Mouse (Mus musculus) lung, embryonic 15.5 days (tissue): Measurements from ENCODE around the gene Myzap. TPM values are rescaled to one million over a fixed set of nuclear protein-coding genes. Genes with fewer than 3 reads are reported as not detected.
"Not testable (repeated sequence)": the region's sequence is repeated elsewhere in the genome, so short reads cannot be mapped to it uniquely, and the experiment has no call there.

Experiments
- ATAC-seq: fragments of 200-750 bp; cut with Nextera tagmentation; 2 replicates; pipeline ENCODE4 v1.8.0; 2017; ENCODE audit warnings: moderate number of reproducible peaks, borderline replicate concordance; ENCODE audit not compliant: low FRiP score, low TSS enrichment; ENCODE audit errors: extremely low read depth
- H3K27ac ChIP-seq: fragments of 300-500 bp; sonication (generic); 2 replicates; pipeline ENCODE4 v1.5.1; 2015; ENCODE audit warnings: moderate library complexity, mild to moderate bottlenecking, inconsistent platforms
- H3K27me3 ChIP-seq: fragments of 300-500 bp; sonication (generic); 2 replicates; pipeline ENCODE4 v1.6.1; 2015; ENCODE audit warnings: inconsistent platforms
- H3K36me3 ChIP-seq: fragments of 300-500 bp; sonication (generic); 2 replicates; pipeline ENCODE4 v1.6.1; 2015; ENCODE audit warnings: inconsistent platforms
- H3K4me1 ChIP-seq: fragments of 300-500 bp; sonication (generic); 2 replicates; pipeline ENCODE4 v1.6.1; 2015; ENCODE audit warnings: inconsistent platforms
- H3K4me2 ChIP-seq: fragments of 300-500 bp; sonication (generic); 2 replicates; pipeline ENCODE4 v1.6.1; 2015; ENCODE audit warnings: inconsistent platforms, mild to moderate bottlenecking, moderate library complexity
- H3K4me3 ChIP-seq: fragments of 300-500 bp; sonication (generic); 2 replicates; pipeline ENCODE4 v1.5.1; 2015; ENCODE audit warnings: mild to moderate bottlenecking, inconsistent platforms
- H3K9ac ChIP-seq: fragments of 300-500 bp; sonication (generic); 2 replicates; pipeline ENCODE4 v1.6.1; 2015; ENCODE audit warnings: inconsistent platforms
- H3K9me3 ChIP-seq: fragments of 300-500 bp; sonication (generic); 2 replicates; pipeline ENCODE4 v1.6.1; 2016; ENCODE audit warnings: inconsistent platforms
- WGBS: fragments of 180-500 bp; shearing (Covaris S2); methylation state at CpG from one replicate; pipeline ENCODE4 v1.1.7; 2015; 5-methylcytosine and 5-hydroxymethylcytosine counted together
- polyA plus RNA-seq: library from polyadenylated mRNA; unstranded; fragments of >200 nt; fragmentation: Nextera tagmentation; extraction: Ambion mirVana; gene quantifications from 2 replicates; pipeline ENCODE4 v1.2.1, GENCODE M21; 2015

Gene Myzap
- polyA plus RNA-seq, 1 experiment from 2014 or later = 56.7 TPM

DNA sequence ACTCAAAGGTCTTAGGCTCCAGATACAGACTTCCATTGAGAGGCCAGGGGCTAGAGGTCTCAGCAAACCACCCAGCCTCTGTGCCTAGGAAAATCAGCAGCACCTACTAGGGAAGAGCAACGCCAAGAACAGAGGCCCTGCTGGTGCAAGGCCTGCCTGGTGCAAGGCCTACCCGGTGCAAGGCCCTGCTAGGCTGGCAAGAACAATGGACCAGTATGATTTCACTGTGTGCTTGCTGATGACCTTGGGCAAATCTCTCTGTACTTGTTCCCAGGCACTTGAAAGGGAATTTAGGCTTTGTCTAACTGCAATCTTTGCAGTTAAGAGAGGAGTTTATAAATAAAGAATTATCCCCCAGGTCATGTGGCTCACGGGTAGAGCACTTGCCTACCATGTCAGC is 30.4 kb upstream of the Myzap start:
- H3K9me3 ChIP-seq = no peaks in the 10 kb centered on the region
- no peak for ATAC-seq
- 56% methylated on average over 3 of the region's 3 CpGs for WGBS
- H3K9ac ChIP-seq = no peak overlapping the region
- no peak overlapping the region for H3K4me3 ChIP-seq
- no peak overlapping the region for H3K4me2 ChIP-seq
- H3K27ac ChIP-seq = no peak overlapping the region
- peaks cover 12% of the 10 kb centered on the region for H3K4me1 ChIP-seq
- no peaks in the 10 kb centered on the region for H3K36me3 ChIP-seq
- no peaks in the 10 kb centered on the region for H3K27me3 ChIP-seq

DNA sequence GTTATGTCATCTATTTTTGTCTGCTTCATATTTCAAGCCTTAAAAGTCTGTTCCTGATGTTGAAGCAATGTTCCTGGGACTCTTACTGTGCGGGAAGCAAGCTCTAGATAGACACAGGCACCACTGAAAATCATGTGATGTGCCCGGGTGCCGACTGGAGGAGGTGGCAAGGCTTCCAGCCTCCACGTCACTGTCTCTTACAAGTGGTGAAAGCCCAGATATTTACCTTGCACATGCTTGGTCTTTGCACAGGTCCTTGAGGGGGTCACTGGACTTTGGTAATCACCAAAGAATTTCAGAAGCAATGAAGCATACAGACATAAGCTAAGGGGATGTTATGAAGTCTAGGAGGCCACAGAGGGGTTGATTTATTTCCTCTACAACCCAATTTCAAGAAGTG is 29.8 kb upstream of the Myzap start:
- no peaks in the 10 kb centered on the region for H3K36me3 ChIP-seq
- H3K4me2 ChIP-seq = no peak overlapping the region
- no peak overlapping the region for H3K4me3 ChIP-seq
- H3K4me1 ChIP-seq = peaks cover 12% of the 10 kb centered on the region
- H3K27ac ChIP-seq = no peak overlapping the region
- WGBS = 56% methylated on average over 4 of the region's 4 CpGs
- no peaks in the 10 kb centered on the region for H3K27me3 ChIP-seq
- no peaks in the 10 kb centered on the region for H3K9me3 ChIP-seq
- no peak for ATAC-seq
- H3K9ac ChIP-seq = no peak overlapping the region

- not testable (repeated sequence) for H3K9ac ChIP-seq, ATAC-seq, H3K36me3 ChIP-seq, H3K4me1 ChIP-seq, H3K4me2 ChIP-seq, H3K27ac ChIP-seq, H3K27me3 ChIP-seq, H3K4me3 ChIP-seq, H3K9me3 ChIP-seq
- 82% methylated on average over 5 of the region's 5 CpGs for WGBS
These were observed 28.0 kb upstream of the Myzap start for GRCm38 (mm10) chr9:71620116-71620515.

DNA sequence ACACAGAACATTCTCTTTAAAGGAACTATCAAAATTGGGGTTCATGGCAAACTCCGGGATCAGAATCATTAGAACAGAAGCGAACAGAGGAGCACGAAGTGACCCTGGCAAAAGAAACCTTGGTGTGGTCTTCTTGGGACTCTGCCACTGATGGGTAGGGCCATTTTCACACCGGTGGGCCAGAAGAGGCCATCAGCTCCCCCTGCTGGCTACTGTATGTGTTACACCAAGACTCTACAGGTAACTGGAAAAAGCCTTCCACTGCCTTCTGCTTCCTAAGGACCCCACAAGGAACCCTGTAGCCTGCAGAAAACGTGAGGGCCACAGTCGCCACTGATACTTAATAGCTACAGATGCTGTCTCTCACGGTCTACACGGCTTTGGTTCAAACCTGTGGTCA is 25.2 kb upstream of the Myzap start:
- Histone ChIP-seq H3K9ac (no peak overlapping the region), H3K27ac (no peak overlapping the region), H3K4me3 (no peak overlapping the region), H3K36me3 (no peaks in the 10 kb centered on the region), H3K4me1 (0 out of 2 replicates have a peak, but pooled peaks cover 2% of the 10 kb centered on the region), H3K9me3 (no peaks in the 10 kb centered on the region), H3K27me3 (no peaks in the 10 kb centered on the region), H3K4me2 (no peak overlapping the region)
- ATAC-seq = no peak
- 48% methylated on average over 8 of the region's 8 CpGs for WGBS

- no peaks in the 10 kb centered on the region for H3K27me3 ChIP-seq
- no peak overlapping the region for H3K4me2 ChIP-seq
- H3K27ac ChIP-seq = no peak overlapping the region
- H3K4me3 ChIP-seq = no peak overlapping the region
- ATAC-seq = no peak
- 5% methylated on average over 3 of the region's 3 CpGs for WGBS
- H3K36me3 ChIP-seq = no peaks in the 10 kb centered on the region
- 0 out of 2 replicates have a peak, but pooled peaks cover 2% of the 10 kb centered on the region for H3K4me1 ChIP-seq
- H3K9ac ChIP-seq = no peak overlapping the region
- no peaks in the 10 kb centered on the region for H3K9me3 ChIP-seq
These were observed 24.0 kb upstream of the Myzap start for GRCm38 (mm10) chr9:71616185-71616584.

DNA sequence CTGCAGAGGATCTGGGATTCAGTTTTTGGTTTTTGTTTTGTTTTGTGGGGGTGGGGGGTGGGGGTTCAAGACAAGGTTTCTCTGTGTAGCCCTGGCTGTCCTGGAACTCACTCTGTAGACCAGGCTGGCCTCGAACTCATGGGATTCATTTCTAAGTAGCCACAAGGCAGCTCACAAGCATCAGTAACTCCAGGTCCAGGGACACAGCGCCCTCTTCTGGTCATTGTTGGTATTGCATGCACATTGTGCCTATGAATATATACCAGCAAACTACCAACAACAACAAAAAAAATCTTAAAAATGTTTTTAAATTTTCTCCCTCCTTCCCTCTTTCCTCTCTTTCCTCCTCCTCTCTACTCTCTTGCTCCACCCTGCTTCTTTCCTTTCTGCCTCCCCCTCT is 22.5 kb upstream of the Myzap start:
- 20% methylated on average over 2 of the region's 2 CpGs for whole genome bisulfite sequencing
- Histone ChIP-seq H3K9me3 (no peaks in the 10 kb centered on the region), H3K4me1 (peaks cover 4% of the 10 kb centered on the region), H3K36me3 (no peaks in the 10 kb centered on the region), H3K4me3 (no peak overlapping the region), H3K4me2 (no peak overlapping the region), H3K27ac (no peak overlapping the region), H3K27me3 (no peaks in the 10 kb centered on the region), H3K9ac (no peak overlapping the region)
- no peak for ATAC-seq

DNA sequence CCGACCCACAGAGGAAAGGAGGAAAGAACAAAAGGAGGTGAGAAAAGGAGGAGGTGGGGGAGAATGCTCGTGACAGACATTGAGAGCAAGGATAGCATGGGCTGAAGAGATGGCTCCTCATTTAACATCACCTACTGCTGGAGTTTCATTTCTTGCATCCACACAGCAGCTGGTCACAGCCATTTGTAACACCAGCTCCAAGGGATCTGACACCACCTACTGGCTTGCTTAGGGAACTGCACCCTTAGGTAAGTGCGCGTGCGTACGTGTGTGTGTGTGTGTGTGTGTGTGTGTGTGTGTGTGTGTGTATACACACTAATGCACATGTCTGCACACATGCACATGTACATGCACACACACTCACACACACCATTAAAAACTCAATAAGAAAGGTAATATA is 20.8 kb upstream of the Myzap start:
- Histone ChIP-seq H3K9ac (no peak overlapping the region), H3K9me3 (no peaks in the 10 kb centered on the region), H3K36me3 (no peaks in the 10 kb centered on the region), H3K4me1 (peaks cover 12% of the 10 kb centered on the region), H3K27ac (no peak overlapping the region), H3K4me2 (no peak overlapping the region), H3K27me3 (no peaks in the 10 kb centered on the region), H3K4me3 (no peak overlapping the region)
- 78% methylated on average over 6 of the region's 6 CpGs for WGBS
- no peak for ATAC-seq

GRCm38 (mm10) chr9:71611876-71612275 is 19.7 kb upstream of the Myzap start:
- Histone ChIP-seq H3K4me1 (peaks cover 20% of the 10 kb centered on the region), H3K27ac (no peak overlapping the region), H3K9me3 (no peaks in the 10 kb centered on the region), H3K27me3 (no peaks in the 10 kb centered on the region), H3K36me3 (no peaks in the 10 kb centered on the region), H3K4me3 (no peak overlapping the region), H3K9ac (no peak overlapping the region), H3K4me2 (no peak overlapping the region)
- no peak for ATAC-seq
- WGBS = 68% methylated on average over 4 of the region's 4 CpGs

- no peaks in the 10 kb centered on the region for H3K36me3 ChIP-seq
- H3K4me1 ChIP-seq = peaks cover 25% of the 10 kb centered on the region
- WGBS = 26% methylated on average over 6 of the region's 6 CpGs
- no peak overlapping the region for H3K27ac ChIP-seq
- H3K9me3 ChIP-seq = no peaks in the 10 kb centered on the region
- 0 out of 2 replicates have a peak, but pooled peaks have one; percentile 28 for ATAC-seq
- no peak overlapping the region for H3K4me2 ChIP-seq
- no peak overlapping the region for H3K4me3 ChIP-seq
- no peaks in the 10 kb centered on the region for H3K27me3 ChIP-seq
- H3K9ac ChIP-seq = no peak overlapping the region
These were observed 16.9 kb upstream of the Myzap start for GRCm38 (mm10) chr9:71609010-71609409.

GRCm38 (mm10) chr9:71606296-71607057 is 14.3 kb upstream of the Myzap start:
- Histone ChIP-seq H3K4me3 (no peak overlapping the region), H3K4me1 (peaks cover 25% of the 10 kb centered on the region), H3K9ac (no peak overlapping the region), H3K36me3 (no peaks in the 10 kb centered on the region), H3K4me2 (no peak overlapping the region), H3K9me3 (no peaks in the 10 kb centered on the region), H3K27ac (peak overlapping the region; percentile 73), H3K27me3 (no peaks in the 10 kb centered on the region)
- ATAC-seq = peak; percentile 83
- WGBS = 51% methylated on average over 13 of the region's 13 CpGs

- Histone ChIP-seq H3K4me1 (peaks cover 25% of the 10 kb centered on the region), H3K4me2 (no peak overlapping the region), H3K36me3 (no peaks in the 10 kb centered on the region), H3K9me3 (no peaks in the 10 kb centered on the region), H3K27me3 (no peaks in the 10 kb centered on the region), H3K4me3 (no peak overlapping the region), H3K27ac (0 out of 2 replicates have a peak overlapping the region, but pooled peaks have one; percentile 72), H3K9ac (no peak overlapping the region)
- ATAC-seq = no peak
- 33% methylated on average over 6 of the region's 6 CpGs for WGBS
These were observed 12.9 kb upstream of the Myzap start for GRCm38 (mm10) chr9:71604914-71605635.

DNA sequence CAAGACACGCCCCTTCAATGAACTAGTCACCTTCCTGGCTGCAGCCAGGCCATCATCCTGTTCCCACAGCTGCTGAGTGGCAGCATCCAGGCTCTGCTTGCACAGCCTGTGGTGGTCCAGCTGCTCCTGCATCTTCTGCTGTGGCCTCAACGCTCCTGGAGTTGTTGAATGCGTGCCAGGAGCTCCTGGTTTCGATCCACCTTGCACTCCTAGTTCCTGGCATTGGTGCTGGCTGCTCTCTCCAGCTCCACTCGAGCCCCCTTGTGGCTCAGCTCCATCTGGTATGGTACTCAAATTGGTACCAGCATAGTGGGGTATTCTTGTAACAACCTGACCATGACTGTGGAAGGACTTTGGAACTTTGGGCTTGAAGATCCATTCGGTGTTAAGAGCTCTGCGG is 7.7 kb upstream of the Myzap start:
- Histone ChIP-seq H3K27me3 (no peaks in the 10 kb centered on the region), H3K4me2 (no peak overlapping the region), H3K4me1 (peaks cover 11% of the 10 kb centered on the region; the same call in 1 of the 2 replicates), H3K9me3 (no peaks in the 10 kb centered on the region), H3K27ac (no peak overlapping the region), H3K36me3 (no peaks in the 10 kb centered on the region), H3K9ac (no peak overlapping the region), H3K4me3 (no peak overlapping the region)
- no peak for ATAC-seq
- WGBS = 63% methylated on average over 7 of the region's 7 CpGs
